Mouse (Mus musculus) E14TG2a.4 (cell line): ENCODE measurements around the gene Chd2.

Experiments used
- CTCF ChIP-seq: conservative IDR thresholded peaks from 2 replicates; pipeline ENCODE4 v1.5.1; 2014; ENCODE audit warnings: low read length
- NANOG ChIP-seq: IDR thresholded peaks from 2 replicates; pipeline ENCODE4 v1.6.1; 2014; ENCODE audit warnings: borderline replicate concordance, low read length, mixed read lengths

DNA sequence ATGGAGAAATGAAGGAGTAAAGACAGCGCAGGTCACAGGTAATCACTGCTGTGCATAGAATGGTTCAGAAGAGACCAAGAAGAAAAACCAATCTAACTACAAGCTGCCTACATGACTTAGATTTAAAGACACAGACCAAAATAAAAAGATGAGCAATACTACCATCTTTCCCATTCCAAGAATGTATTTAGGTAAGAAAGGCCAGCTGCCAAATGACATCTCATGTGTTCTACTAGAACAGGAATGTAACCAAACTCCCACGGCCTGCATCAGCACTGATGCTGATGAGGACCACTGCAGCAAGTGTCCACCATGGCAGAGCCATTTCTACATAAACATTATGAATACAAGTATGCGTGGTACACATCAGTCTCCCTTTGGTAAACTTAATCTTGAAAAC is 73.9 kb downstream of the Chd2 start:
- TF ChIP-seq CTCF (no peak), NANOG (no peak)
